8 mouse cellular contexts compared by ENCODE assay signal in the genomic region with DNA sequence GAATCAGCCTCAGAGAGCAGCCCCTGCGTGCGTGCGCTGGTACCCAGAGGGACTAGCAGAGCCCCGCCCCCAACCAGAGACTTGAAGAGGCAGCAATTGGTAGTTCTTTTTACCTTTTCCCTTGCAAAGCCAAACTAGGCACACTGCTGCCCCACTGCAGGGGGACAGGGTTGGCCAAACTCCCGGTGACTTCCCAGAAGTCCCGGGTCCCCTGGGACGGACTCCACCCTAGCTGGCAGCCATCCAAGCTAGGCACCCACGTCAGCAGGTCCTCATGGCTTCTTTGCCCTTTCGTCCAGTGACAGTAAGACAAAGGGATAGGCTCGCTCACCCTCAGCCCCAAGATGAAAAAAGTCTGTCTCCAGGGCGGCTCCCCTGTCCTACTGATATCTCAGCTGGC. TPM values are rescaled to one million over a fixed set of nuclear protein-coding genes. Genes with fewer than 3 reads are reported as not detected.
DNase-seq lines count a peak whose midpoint lies in the region; ATAC-seq and TF ChIP-seq lines count a peak whose summit lies in the region.

No protein-coding gene starts in this region.

- no peak for TF ChIP-seq POLR2A in small intestine, adult 2 months (IDR thresholded peaks at IDR 0.05; ENCODE audit: low read depth, low read length)
- TF ChIP-seq POLR2A in thymus, adult 2 months (IDR thresholded peaks at IDR 0.05; ENCODE audit: control insufficient read depth, extremely low read depth, insufficient read depth, low read length, poor library complexity) = no peak

- no peak overlapping the region for H3K4me2 ChIP-seq in forebrain, embryonic 15.5 days (replicated peaks)

- no peaks in the 10 kb centered on the region for H3K36me3 ChIP-seq in small intestine, adult 2 months (ENCODE audit: control insufficient read depth, insufficient read depth, low read length)
- H3K36me3 ChIP-seq in thymus, adult 2 months (ENCODE audit: control insufficient read depth, insufficient read depth, low read length) = no peaks in the 10 kb centered on the region
- no peaks in the 10 kb centered on the region for H3K36me3 ChIP-seq in forebrain, embryonic 15.5 days

- 18% methylated on average over 11 of the region's 11 CpGs for WGBS in small intestine, adult 2 months
- WGBS in thymus, adult 2 months = 70% methylated on average over 11 of the region's 11 CpGs
- WGBS in forebrain, embryonic 15.5 days = 22% methylated on average over 11 of the region's 11 CpGs

- H3K27ac ChIP-seq in small intestine, adult 2 months (ENCODE audit: insufficient read depth, low read depth, low read length) = no peak overlapping the region
- no peak overlapping the region for H3K27ac ChIP-seq in thymus, adult 2 months (ENCODE audit: control insufficient read depth, insufficient read depth, low read length)
- H3K27ac ChIP-seq in forebrain, embryonic 15.5 days (replicated peaks) = no peak overlapping the region

- no peak for TF ChIP-seq CTCF in small intestine, adult 2 months (IDR thresholded peaks at IDR 0.05; ENCODE audit: extremely low read depth, insufficient read length, insufficient replicate concordance, low read depth, low read length)
- TF ChIP-seq CTCF in thymus, adult 2 months (IDR thresholded peaks at IDR 0.05; ENCODE audit: borderline replicate concordance, control insufficient read depth, extremely low read depth, insufficient read depth, low read length, poor library complexity) = no peak

- H3K4me1 ChIP-seq in small intestine, adult 2 months (ENCODE audit: control insufficient read depth, insufficient read depth, insufficient read length, low read length) = peaks cover 20% of the 10 kb centered on the region
- H3K4me1 ChIP-seq in thymus, adult 2 months (replicated peaks; ENCODE audit: control insufficient read depth, insufficient read depth, low read length) = peaks cover 8% of the 10 kb centered on the region; the same call in 1 of the 2 replicates
- H3K4me1 ChIP-seq in forebrain, embryonic 15.5 days = peaks cover 16% of the 10 kb centered on the region

- H3K27me3 ChIP-seq in small intestine, adult 2 months (ENCODE audit: control insufficient read depth, insufficient read depth, low read length) = peaks cover 4% of the 10 kb centered on the region
- peaks cover 8% of the 10 kb centered on the region for H3K27me3 ChIP-seq in thymus, adult 2 months (ENCODE audit: control insufficient read depth, insufficient read depth, low read length)
- H3K27me3 ChIP-seq in forebrain, embryonic 15.5 days = peaks cover 24% of the 10 kb centered on the region; the same call in 1 of the 2 replicates

- ATAC-seq in forebrain, embryonic 15.5 days (replicated peaks) = no peak

- H3K9me3 ChIP-seq in forebrain, embryonic 15.5 days = no peaks in the 10 kb centered on the region

- peak; percentile 31 for DNase-seq in ovary, adult 18-20 months (ENCODE audit: low spot score)
- no peak for DNase-seq in ovary, postnatal 10 days (ENCODE audit: low spot score)
- DNase-seq in heart, adult 8-10 months (ENCODE audit: low spot score) = peak; percentile 62
- peak; percentile 66 for DNase-seq in kidney, postnatal 10 days
- no peak for DNase-seq in thymus, adult 2 months
- no peak for DNase-seq in right cerebral cortex, postnatal 14 days

- H3K4me3 ChIP-seq in small intestine, adult 2 months (ENCODE audit: low read depth, low read length) = peak overlapping the region; percentile 13; the same call in 1 of the 2 replicates
- no peak overlapping the region for H3K4me3 ChIP-seq in thymus, adult 2 months (ENCODE audit: control insufficient read depth, insufficient read depth, low read length)
- H3K4me3 ChIP-seq in forebrain, embryonic 15.5 days = no peak overlapping the region

- no peak overlapping the region for H3K9ac ChIP-seq in forebrain, embryonic 15.5 days (replicated peaks)

RNA-seq across cellular contexts. Expression of a gene that starts 29.9 kb away (rescaled TPM):
- total RNA-seq in heart, adult 8-10 months (2022) = 100 to 1,000 TPM; 268 to 282 (median 276) TPM
- polyA plus RNA-seq in small intestine, adult 2 months (2012; rRNA removed) = 13.1 and 15.9 TPM in 2 replicates
- polyA plus RNA-seq in thymus, adult 2 months (2012; rRNA removed) = 22.7 and 27.7 TPM in 2 replicates
- 2.3 and 3.1 TPM in 2 replicates for polyA plus RNA-seq in forebrain, embryonic 15.5 days (2015; fragmentation: Nextera tagmentation; extraction: Ambion mirVana)

RNA-seq across cellular contexts. Expression of a gene that starts 29.9 kb away (rescaled TPM):
- 10 to 100 TPM; 48.3 to 60.9 (median 54.9) TPM for total RNA-seq in heart, adult 8-10 months (2022)
- 48.2 and 80.2 TPM in 2 replicates for polyA plus RNA-seq in small intestine, adult 2 months (2012; rRNA removed)
- 71.8 and 88.0 TPM in 2 replicates for polyA plus RNA-seq in thymus, adult 2 months (2012; rRNA removed)
- 28.0 and 31.1 TPM in 2 replicates for polyA plus RNA-seq in forebrain, embryonic 15.5 days (2015; fragmentation: Nextera tagmentation; extraction: Ambion mirVana)

RNA-seq across cellular contexts. Expression of a gene that starts 48.7 kb away (rescaled TPM):
- 10 to 100 TPM; 50.6 to 80.0 (median 64.5) TPM for total RNA-seq in heart, adult 8-10 months (2022)
- polyA plus RNA-seq in small intestine, adult 2 months (2012; rRNA removed) = 17.8 and 33.0 TPM in 2 replicates
- 161 and 208 TPM in 2 replicates for polyA plus RNA-seq in thymus, adult 2 months (2012; rRNA removed)
- 128 and 151 TPM in 2 replicates for polyA plus RNA-seq in forebrain, embryonic 15.5 days (2015; fragmentation: Nextera tagmentation; extraction: Ambion mirVana)

Comparison
In these comparisons a context has a peak if more than half of its experiments do, and no peak if none do; other contexts are left out.
1. DNase-seq: peak in ovary, adult 18-20 months (single experiment), heart, adult 8-10 months (single experiment) and kidney, postnatal 10 days (single experiment); none in ovary, postnatal 10 days (single experiment), thymus, adult 2 months (single experiment) and right cerebral cortex, postnatal 14 days (single experiment).